30 mouse cellular contexts compared by ENCODE assay signal in genomic region chr17:67114842-67115241, GRCm38 (mm10).
DNase-seq lines count a peak whose midpoint lies in the region; ATAC-seq lines count a peak whose summit lies in the region.
"Had no signal": no experiment of that assay in that cellular context is flagged by ENCODE, and none has a peak within 500 bp of the region (broad histone marks: within the 10 kb centered on the region; RNA-seq: fewer than 3 reads in every experiment).

No protein-coding gene starts in this region.

- 25% methylated on average over 2 of the region's 2 CpGs for WGBS in heart, embryonic 12.5 days
- WGBS in kidney, embryonic 15.5 days: 67% methylated on average over 2 of the region's 2 CpGs

- no peaks in the 10 kb centered on the region for H3K27me3 ChIP-seq in heart, embryonic 12.5 days (replicated peaks)
- no peaks in the 10 kb centered on the region for H3K27me3 ChIP-seq in kidney, embryonic 15.5 days
- H3K27me3 ChIP-seq: CH12.LX; embryonic facial prominence, embryonic 12.5 days; limb, embryonic 15.5 days; liver, embryonic 13.5 days; megakaryocyte, embryonic 14.5 days; midbrain, embryonic 13.5 days; neural tube, embryonic 15.5 days; stomach, embryonic 15.5 days had no signal

- DNase-seq in adrenal gland, adult (ENCODE audit: inconsistent age in 2 of 2, low spot score in 1 of 2): peak; percentile 21 to 57
- no peak for DNase-seq in adrenal gland, adult 8-10 months
- peak; percentile 45 to 57 for DNase-seq in heart, postnatal 10 days
- peak; percentile 16 for DNase-seq in kidney, adult 9 months
- DNase-seq in kidney, postnatal 4 days: peak; percentile 31 to 44
- DNase-seq in layer of hippocampus, adult 9-11 months: no peak
- DNase-seq: cerebellum, adult 11-12 months; cerebellum, adult 9-11 months; embryo, embryonic 11 days; gastrocnemius, postnatal 25 days; heart, adult 2 months; liver, embryonic 13.5 days; lung, adult 18-20 months; lung, postnatal 4 days; retina, postnatal 1 day; right cerebral cortex, postnatal 14 days had no signal

- H3K4me1 ChIP-seq in heart, embryonic 12.5 days (replicated peaks): peaks cover 4% of the 10 kb centered on the region; the same call in 1 of the 2 replicates
- peaks cover 10% of the 10 kb centered on the region; the same call in 1 of the 2 replicates for H3K4me1 ChIP-seq in kidney, embryonic 15.5 days
- H3K4me1 ChIP-seq: limb, embryonic 10.5 days; limb, embryonic 15.5 days; liver, embryonic 13.5 days; stomach, embryonic 15.5 days had no signal

- no peak overlapping the region for H3K27ac ChIP-seq in heart, embryonic 12.5 days (ENCODE audit: poor library complexity, severe bottlenecking)
- no peak overlapping the region for H3K27ac ChIP-seq in kidney, embryonic 15.5 days
- H3K27ac ChIP-seq: embryonic facial prominence, embryonic 12.5 days; heart, adult 2 months; limb, embryonic 10.5 days; limb, embryonic 15.5 days; liver, embryonic 13.5 days; midbrain, embryonic 13.5 days; neural tube, embryonic 15.5 days; stomach, embryonic 15.5 days had no signal

- H3K4me2 ChIP-seq in heart, embryonic 12.5 days: no peak overlapping the region
- no peak overlapping the region for H3K4me2 ChIP-seq in kidney, embryonic 15.5 days
- H3K4me2 ChIP-seq: embryonic facial prominence, embryonic 12.5 days; limb, embryonic 15.5 days; liver, embryonic 13.5 days; midbrain, embryonic 13.5 days; neural tube, embryonic 15.5 days; stomach, embryonic 15.5 days had no signal

- no peak overlapping the region for H3K4me3 ChIP-seq in heart, embryonic 12.5 days
- no peak overlapping the region for H3K4me3 ChIP-seq in kidney, embryonic 15.5 days (replicated peaks)
- H3K4me3 ChIP-seq: embryonic facial prominence, embryonic 12.5 days; heart, adult 2 months; limb, embryonic 10.5 days; limb, embryonic 15.5 days; liver, embryonic 13.5 days; megakaryocyte, embryonic 14.5 days; midbrain, embryonic 13.5 days; neural tube, embryonic 15.5 days; stomach, embryonic 15.5 days had no signal

- no peaks in the 10 kb centered on the region for H3K36me3 ChIP-seq in heart, embryonic 12.5 days
- H3K36me3 ChIP-seq in kidney, embryonic 15.5 days: no peaks in the 10 kb centered on the region
- H3K36me3 ChIP-seq: embryonic facial prominence, embryonic 12.5 days; limb, embryonic 10.5 days; limb, embryonic 15.5 days; liver, embryonic 13.5 days; midbrain, embryonic 13.5 days; neural tube, embryonic 15.5 days; stomach, embryonic 15.5 days had no signal

- no peaks in the 10 kb centered on the region for H3K9me3 ChIP-seq in heart, embryonic 12.5 days (replicated peaks)
- H3K9me3 ChIP-seq in kidney, embryonic 15.5 days (replicated peaks): no peaks in the 10 kb centered on the region
- H3K9me3 ChIP-seq: embryonic facial prominence, embryonic 12.5 days; limb, embryonic 10.5 days; limb, embryonic 15.5 days; liver, embryonic 13.5 days; midbrain, embryonic 13.5 days; neural tube, embryonic 15.5 days; stomach, embryonic 15.5 days had no signal

- H3K9ac ChIP-seq in heart, embryonic 12.5 days: no peak overlapping the region
- no peak overlapping the region for H3K9ac ChIP-seq in kidney, embryonic 15.5 days
- H3K9ac ChIP-seq: embryonic facial prominence, embryonic 12.5 days; limb, embryonic 15.5 days; liver, embryonic 13.5 days; midbrain, embryonic 13.5 days; neural tube, embryonic 15.5 days; stomach, embryonic 15.5 days had no signal

- intact Hi-C loops in heart, postnatal 10 days (cut with DNase I): no loop called here

- ATAC-seq in heart, embryonic 12.5 days (ENCODE audit: insufficient number of reproducible peaks, low FRiP score): no peak
- ATAC-seq in kidney, embryonic 15.5 days (replicated peaks; ENCODE audit: low FRiP score): no peak
- ATAC-seq: activated CD4-positive, CD25-positive, alpha-beta regulatory T cell, adult 4 months; forebrain, embryonic 14.5 days; hindbrain, embryonic 16.5 days; lung, postnatal 0 days; midbrain, embryonic 13.5 days had no signal

Comparison
In these comparisons a context has a peak if more than half of its experiments do, and no peak if none do; other contexts are left out.
1. DNase-seq: peak in adrenal gland, adult (2 of 2), heart, postnatal 10 days (2 of 2), kidney, adult 9 months (single experiment) and kidney, postnatal 4 days (2 of 2); none in adrenal gland, adult 8-10 months (single experiment) and layer of hippocampus, adult 9-11 months (single experiment).